Mouse (Mus musculus): ENCODE results near the gene Lin28a. TPM values are rescaled to one million over a fixed set of nuclear protein-coding genes. Genes with fewer than 3 reads are reported as not detected.

The Lin28a gene
- polyA plus RNA-seq, 2 experiments, result 0.28 to 0.95 TPM

GRCm38 (mm10) chr4:134016767-134017166 lies 1.9 kb downstream of the Lin28a start:
- H3K4me1 ChIP-seq (replicated peaks; ENCODE audit: control insufficient read depth in 2 of 2, insufficient read depth in 2 of 2, low read length in 1 of 2), result peaks cover 0 to 4% of the 10 kb centered on the region in 2 experiments; a peak in 1 of 4 replicates
- DNase-seq (ENCODE audit: low read depth in 3 of 3, low spot score in 3 of 3) (no peak), ATAC-seq (ENCODE audit: insufficient read depth) (no peak)
- H3K27ac ChIP-seq, result no peak overlapping the region
- H3K27me3 ChIP-seq (ENCODE audit: control insufficient read depth, insufficient read depth, low read length), result peaks cover 47% of the 10 kb centered on the region
- peak overlapping the region; percentile 34; the same call in 1 of the 2 replicates for H3K4me2 ChIP-seq (ENCODE audit: low read depth)
- no peak for TF ChIP-seq EP300 (IDR thresholded peaks at IDR 0.05; ENCODE audit: low read depth)
- no peak for TF ChIP-seq CTCF (IDR thresholded peaks at IDR 0.05; ENCODE audit: low read depth)
- no peak overlapping the region for H3K9ac ChIP-seq (replicated peaks)
- no peaks in the 10 kb centered on the region for H3K36me3 ChIP-seq (replicated peaks; ENCODE audit: control insufficient read depth, insufficient read depth, low read depth)
- WGBS (ENCODE audit: insufficient replicate concordance), result 14% methylated on average over 8 of the region's 8 CpGs
- 0 out of 4 replicates have a peak overlapping the region, but pooled peaks of 1 of the 2 experiments have one; percentile 2 for H3K4me3 ChIP-seq (ENCODE audit: insufficient read depth in 1 of 2, low read depth in 2 of 2, low read length in 2 of 2)
- H3K9me3 ChIP-seq (ENCODE audit: control insufficient read depth, low read length), result no peaks in the 10 kb centered on the region

GRCm38 (mm10) chr4:134016208-134016607 lies 2.4 kb downstream of the Lin28a start:
- no peak overlapping the region for H3K27ac ChIP-seq
- no peaks in the 10 kb centered on the region for H3K36me3 ChIP-seq (replicated peaks; ENCODE audit: control insufficient read depth, insufficient read depth, low read depth)
- H3K4me3 ChIP-seq (ENCODE audit: insufficient read depth in 1 of 2, low read depth in 2 of 2, low read length in 2 of 2), result no peak overlapping the region
- DNase-seq (ENCODE audit: low read depth in 3 of 3, low spot score in 3 of 3) (no peak), ATAC-seq (ENCODE audit: insufficient read depth) (no peak)
- peaks cover 47% of the 10 kb centered on the region for H3K27me3 ChIP-seq (ENCODE audit: control insufficient read depth, insufficient read depth, low read length)
- WGBS (ENCODE audit: insufficient replicate concordance), result 20% methylated on average over 7 of the region's 7 CpGs
- H3K9me3 ChIP-seq (ENCODE audit: control insufficient read depth, low read length), result no peaks in the 10 kb centered on the region
- TF ChIP-seq EP300 (IDR thresholded peaks at IDR 0.05; ENCODE audit: low read depth) (no peak), CTCF (IDR thresholded peaks at IDR 0.05; ENCODE audit: low read depth) (no peak)
- no peak overlapping the region for H3K9ac ChIP-seq (replicated peaks)
- no peak overlapping the region for H3K4me2 ChIP-seq (ENCODE audit: low read depth)
- peaks cover 0 to 4% of the 10 kb centered on the region in 2 experiments; a peak in 1 of 4 replicates for H3K4me1 ChIP-seq (replicated peaks; ENCODE audit: control insufficient read depth in 2 of 2, insufficient read depth in 2 of 2, low read length in 1 of 2)

- Histone ChIP-seq H3K27me3 (ENCODE audit: control insufficient read depth, insufficient read depth, low read length) (peaks cover 21% of the 10 kb centered on the region), H3K27ac (no peak overlapping the region), H3K4me3 (ENCODE audit: insufficient read depth in 1 of 2, low read depth in 2 of 2, low read length in 2 of 2) (no peak overlapping the region), H3K4me2 (ENCODE audit: low read depth) (no peak overlapping the region), H3K9ac (replicated peaks) (no peak overlapping the region), H3K36me3 (replicated peaks; ENCODE audit: control insufficient read depth, insufficient read depth, low read depth) (no peaks in the 10 kb centered on the region), H3K4me1 (replicated peaks; ENCODE audit: control insufficient read depth in 2 of 2, insufficient read depth in 2 of 2, low read length in 1 of 2) (peaks cover 0 to 4% of the 10 kb centered on the region in 2 experiments; a peak in 1 of 4 replicates), H3K9me3 (ENCODE audit: control insufficient read depth, low read length) (no peaks in the 10 kb centered on the region)
- DNase-seq (ENCODE audit: low read depth in 3 of 3, low spot score in 3 of 3) (no peak), ATAC-seq (ENCODE audit: insufficient read depth) (no peak)
- TF ChIP-seq EP300 (IDR thresholded peaks at IDR 0.05; ENCODE audit: low read depth) (no peak), CTCF (IDR thresholded peaks at IDR 0.05; ENCODE audit: low read depth) (peak; percentile 73)
- 51% methylated on average over 12 of the region's 12 CpGs for WGBS (ENCODE audit: insufficient replicate concordance)
Measured at GRCm38 (mm10) chr4:134012858-134013528, 5.6 kb downstream of the Lin28a start.

- ATAC-seq (ENCODE audit: insufficient read depth), result no peak
Measured at GRCm38 (mm10) chr4:134011450-134012414, 6.9 kb downstream of the Lin28a start.

More at GRCm38 (mm10) chr4:134011450-134012414, 6.9 kb downstream of the Lin28a start:
- H3K9me3 ChIP-seq (ENCODE audit: control insufficient read depth, low read length), result no peaks in the 10 kb centered on the region
- no peaks in the 10 kb centered on the region for H3K36me3 ChIP-seq (replicated peaks; ENCODE audit: control insufficient read depth, insufficient read depth, low read depth)
- H3K4me1 ChIP-seq (replicated peaks; ENCODE audit: control insufficient read depth in 2 of 2, insufficient read depth in 2 of 2, low read length in 1 of 2), result peaks cover 0 to 4% of the 10 kb centered on the region in 2 experiments; a peak in 1 of 4 replicates
- WGBS (ENCODE audit: insufficient replicate concordance), result 14% methylated on average over 16 of the region's 16 CpGs
- DNase-seq (ENCODE audit: low read depth in 3 of 3, low spot score in 3 of 3), result no peak
- H3K27me3 ChIP-seq (ENCODE audit: control insufficient read depth, insufficient read depth, low read length), result peaks cover 9% of the 10 kb centered on the region
- H3K4me2 ChIP-seq (ENCODE audit: low read depth), result no peak overlapping the region
- peak overlapping the region in 1 of 2 experiments; percentile 10; a peak in 1 of 4 replicates for H3K4me3 ChIP-seq (ENCODE audit: insufficient read depth in 1 of 2, low read depth in 2 of 2, low read length in 2 of 2)
- TF ChIP-seq CTCF (IDR thresholded peaks at IDR 0.05; ENCODE audit: low read depth) (no peak), EP300 (IDR thresholded peaks at IDR 0.05; ENCODE audit: low read depth) (no peak)
- H3K9ac ChIP-seq (replicated peaks), result no peak overlapping the region
- H3K27ac ChIP-seq, result no peak overlapping the region
